Mouse (Mus musculus): ENCODE results near the gene Myl4. TPM values are rescaled to one million over a fixed set of nuclear protein-coding genes. Genes with fewer than 3 reads are reported as not detected.

The Myl4 gene
- polyA plus RNA-seq, 1 experiment from 2014 or later = 80.4 TPM

DNA sequence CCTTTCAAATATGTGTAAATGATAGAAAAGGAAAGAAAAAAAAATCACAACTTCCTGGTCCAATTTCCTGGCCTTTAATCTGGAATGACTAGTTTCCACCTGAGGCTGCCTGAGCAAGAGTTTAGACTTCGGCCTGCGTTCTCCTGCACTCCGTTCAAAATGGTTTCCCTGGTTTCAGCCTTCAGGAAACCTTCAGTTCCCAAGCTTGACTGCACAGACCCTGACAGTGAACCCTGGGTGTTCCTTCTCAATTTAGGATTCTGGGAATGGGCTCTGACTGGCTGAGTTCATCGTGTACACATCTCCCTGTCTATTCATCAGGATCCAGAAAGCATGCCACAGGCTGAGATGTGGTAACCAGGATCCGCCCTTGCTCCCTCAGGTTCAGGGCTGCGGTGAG, 53.7 kb downstream of the Myl4 start:
- Histone ChIP-seq H3K9ac (replicated peaks; ENCODE audit: low read depth) (no peak overlapping the region), H3K4me2 (replicated peaks; ENCODE audit: low read depth, low read length) (no peak overlapping the region), H3K27me3 (replicated peaks; ENCODE audit: insufficient read depth, low read length) (no peaks in the 10 kb centered on the region), H3K4me3 (ENCODE audit: low read depth, low read length) (no peak overlapping the region), H3K4me1 (ENCODE audit: insufficient read depth, low read depth, low read length) (no peaks in the 10 kb centered on the region), H3K36me3 (ENCODE audit: insufficient read depth, low read length) (no peaks in the 10 kb centered on the region), H3K9me3 (ENCODE audit: low read length) (no peaks in the 10 kb centered on the region), H3K27ac (ENCODE audit: low read length) (no peak overlapping the region)
- TF ChIP-seq EP300 (IDR thresholded peaks at IDR 0.05) = no peak
- TF ChIP-seq CTCF (IDR thresholded peaks at IDR 0.05) = no peak
- WGBS = 59% methylated on average over 6 of the region's 6 CpGs
- ATAC-seq (no peak), DNase-seq (ENCODE audit: low spot score) (no peak)

DNA sequence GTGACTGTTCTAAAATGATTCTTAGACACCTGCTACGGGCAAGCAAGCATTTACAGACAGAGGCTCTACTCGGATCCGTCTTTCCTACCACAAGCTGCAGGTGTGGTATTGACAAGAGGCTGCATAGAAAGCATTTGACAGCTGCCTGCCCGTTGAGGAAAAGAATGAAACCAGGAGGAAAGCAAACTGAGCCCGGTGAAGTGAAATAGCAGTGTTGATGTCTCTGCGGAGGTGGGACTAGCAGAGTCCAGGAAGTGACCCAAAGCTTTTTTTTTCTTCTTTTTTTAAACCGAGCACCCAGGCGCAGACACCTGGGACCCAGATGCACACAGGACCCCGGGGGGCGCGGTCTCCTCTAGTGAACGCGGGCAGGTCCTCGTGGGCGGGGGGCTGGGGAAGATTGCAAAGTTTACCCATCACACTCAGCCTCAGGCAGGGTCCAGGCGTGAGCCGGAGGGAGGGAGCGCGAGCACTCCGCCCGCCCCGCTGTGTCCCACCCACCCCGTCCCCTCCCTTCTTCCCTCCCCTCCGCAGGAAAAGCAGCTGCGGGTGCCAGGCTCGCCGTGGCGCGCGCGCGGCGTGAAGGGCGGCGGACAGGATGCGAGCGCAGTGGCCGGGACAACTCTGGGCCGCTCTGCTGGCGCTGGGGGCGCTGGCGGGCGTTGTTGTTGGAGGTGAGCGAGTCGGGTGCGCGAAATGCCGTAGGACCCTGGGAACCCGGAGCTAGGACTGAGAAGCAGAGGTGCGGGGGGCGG, 57.2 kb downstream of the Myl4 start, which contains the start of gene Itgb3:
TSS of gene Itgb3 (plus strand) at position 510 of the 755 bp plus-strand sequence.
- Histone ChIP-seq H3K4me1 (ENCODE audit: insufficient read depth, low read depth, low read length) (no peaks in the 10 kb centered on the region), H3K4me2 (replicated peaks; ENCODE audit: low read depth, low read length) (peak within 1 kb of the TSS; percentile 82), H3K9ac (replicated peaks; ENCODE audit: low read depth) (peak within 1 kb of the TSS; percentile 32; the same call in 1 of the 2 replicates), H3K27me3 (replicated peaks; ENCODE audit: insufficient read depth, low read length) (no peaks in the 10 kb centered on the region), H3K9me3 (ENCODE audit: low read length) (no peaks in the 10 kb centered on the region), H3K4me3 (ENCODE audit: low read depth, low read length) (peak within 1 kb of the TSS; percentile 41), H3K27ac (ENCODE audit: low read length) (0 out of 2 replicates have a peak within 1 kb of the TSS, but pooled peaks have one; percentile 1), H3K36me3 (ENCODE audit: insufficient read depth, low read length) (no peaks in the 10 kb centered on the region)
- peak; percentile 86 for DNase-seq (ENCODE audit: low spot score)
- under 1% methylated on average over 47 of the region's 51 CpGs for WGBS
- TF ChIP-seq CTCF (IDR thresholded peaks at IDR 0.05) = peak; percentile 75
- TF ChIP-seq EP300 (IDR thresholded peaks at IDR 0.05) = no peak
- ATAC-seq = peak; percentile 93

DNA sequence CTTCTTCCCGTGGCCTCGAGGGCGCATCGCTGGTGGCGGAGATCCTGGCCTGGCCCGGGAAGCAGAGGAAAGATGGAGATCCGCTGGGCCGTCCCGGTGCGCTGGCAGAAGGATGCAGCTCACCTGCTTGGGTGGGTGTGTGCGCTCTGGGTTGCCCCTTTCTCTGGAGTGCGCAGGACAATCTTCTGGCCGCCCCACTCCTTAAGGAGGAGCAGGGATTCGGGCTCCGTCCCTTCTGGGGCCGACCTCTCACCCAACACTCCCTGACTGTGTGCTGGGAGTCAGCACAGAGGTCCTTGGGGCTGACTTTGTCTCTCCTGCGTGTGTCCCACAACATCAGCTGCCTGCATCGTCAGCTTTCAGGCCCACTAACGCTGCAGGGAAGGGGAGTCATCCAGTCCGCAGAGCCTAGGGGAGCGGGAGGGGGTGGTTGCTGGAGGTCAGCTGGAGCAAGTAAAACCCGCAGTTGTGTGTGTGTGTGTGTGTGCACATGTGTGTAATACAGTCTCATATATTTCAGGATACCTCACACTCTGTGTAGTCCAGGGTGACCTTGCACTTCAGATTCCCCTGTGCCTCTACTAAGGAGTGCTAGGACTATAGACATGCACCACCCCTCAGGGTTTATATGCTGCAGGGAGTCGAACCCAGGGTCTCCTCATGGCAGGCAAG, 57.9 kb downstream of the Myl4 start:
- peak overlapping the region; percentile 82 for H3K4me2 ChIP-seq (replicated peaks; ENCODE audit: low read depth, low read length)
- WGBS = 9% methylated on average over 19 of the region's 23 CpGs
- H3K4me3 ChIP-seq (ENCODE audit: low read depth, low read length) = peak overlapping the region; percentile 41
- no peaks in the 10 kb centered on the region for H3K4me1 ChIP-seq (ENCODE audit: insufficient read depth, low read depth, low read length)
- TF ChIP-seq EP300 (IDR thresholded peaks at IDR 0.05) (no peak), CTCF (IDR thresholded peaks at IDR 0.05) (no peak)
- H3K27ac ChIP-seq (ENCODE audit: low read length) = no peak overlapping the region
- H3K9me3 ChIP-seq (ENCODE audit: low read length) = no peaks in the 10 kb centered on the region
- no peaks in the 10 kb centered on the region for H3K36me3 ChIP-seq (ENCODE audit: insufficient read depth, low read length)
- peak overlapping the region; percentile 32; the same call in 1 of the 2 replicates for H3K9ac ChIP-seq (replicated peaks; ENCODE audit: low read depth)
- DNase-seq (ENCODE audit: low spot score) = no peak
- ATAC-seq = peak; percentile 11
- H3K27me3 ChIP-seq (replicated peaks; ENCODE audit: insufficient read depth, low read length) = no peaks in the 10 kb centered on the region

DNA sequence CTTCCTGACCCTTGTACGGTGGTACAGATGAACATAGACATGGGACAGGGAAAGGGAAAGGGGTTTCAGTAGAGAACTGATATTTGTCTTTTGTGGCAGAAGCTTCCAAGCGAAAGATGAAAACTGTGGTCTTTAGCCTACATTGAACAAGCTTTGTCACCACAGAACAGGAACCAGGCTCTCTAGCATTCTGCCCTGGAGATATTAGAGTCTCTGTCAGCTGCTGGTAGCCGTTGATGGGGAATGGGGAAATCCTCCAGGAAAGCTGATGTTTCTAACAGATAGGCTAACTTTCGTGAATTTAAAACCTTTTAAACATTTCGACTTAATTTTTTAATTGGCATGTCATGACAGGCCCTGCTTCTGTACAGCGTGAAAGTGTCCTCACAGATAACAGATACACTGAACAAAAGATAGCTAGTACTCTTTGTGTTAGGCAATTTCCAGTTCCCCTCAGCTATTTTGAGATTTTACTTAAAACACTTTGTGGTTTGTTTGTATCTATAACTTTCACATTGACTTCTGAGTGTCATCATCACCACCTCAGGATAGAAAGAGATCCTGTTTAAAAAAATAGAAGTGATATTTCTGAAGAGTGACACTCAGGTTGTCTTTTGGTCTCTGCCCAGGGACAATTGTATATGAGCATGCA, 58.7 kb downstream of the Myl4 start:
- peak overlapping the region; percentile 82; the same call in 1 of the 2 replicates for H3K4me2 ChIP-seq (replicated peaks; ENCODE audit: low read depth, low read length)
- H3K27ac ChIP-seq (ENCODE audit: low read length) = no peak overlapping the region
- no peak overlapping the region for H3K4me3 ChIP-seq (ENCODE audit: low read depth, low read length)
- no peak overlapping the region for H3K9ac ChIP-seq (replicated peaks; ENCODE audit: low read depth)
- no peaks in the 10 kb centered on the region for H3K4me1 ChIP-seq (ENCODE audit: insufficient read depth, low read depth, low read length)
- no peaks in the 10 kb centered on the region for H3K36me3 ChIP-seq (ENCODE audit: insufficient read depth, low read length)
- no peaks in the 10 kb centered on the region for H3K27me3 ChIP-seq (replicated peaks; ENCODE audit: insufficient read depth, low read length)
- no peaks in the 10 kb centered on the region for H3K9me3 ChIP-seq (ENCODE audit: low read length)
- 76% methylated on average over 6 of the region's 6 CpGs for WGBS
- no peak for DNase-seq (ENCODE audit: low spot score)
- TF ChIP-seq EP300 (IDR thresholded peaks at IDR 0.05) = no peak
- TF ChIP-seq CTCF (IDR thresholded peaks at IDR 0.05) = no peak
- no peak for ATAC-seq

DNA sequence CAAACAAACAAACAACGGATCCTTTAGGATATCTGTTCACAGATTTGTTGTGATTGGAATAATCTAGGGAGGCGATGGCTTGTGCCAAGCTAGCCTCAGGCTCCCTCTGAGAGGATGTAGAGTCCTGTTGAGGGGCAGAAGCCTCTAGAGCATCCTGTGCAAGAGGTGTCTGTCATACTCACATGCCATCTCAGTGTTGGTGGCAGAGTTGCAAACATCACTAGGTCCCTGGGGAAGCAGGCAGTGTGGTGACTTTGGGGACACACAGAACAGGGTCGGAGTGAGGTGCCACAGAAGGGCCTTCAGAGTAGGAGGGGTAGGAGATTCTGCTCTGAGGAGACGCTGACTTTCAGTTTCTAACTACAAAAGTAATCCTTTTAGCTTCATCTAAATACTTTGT, 59.3 kb downstream of the Myl4 start:
- DNase-seq (ENCODE audit: low spot score) (no peak), ATAC-seq (no peak)
- Histone ChIP-seq H3K4me2 (replicated peaks; ENCODE audit: low read depth, low read length) (no peak overlapping the region), H3K9ac (replicated peaks; ENCODE audit: low read depth) (no peak overlapping the region), H3K9me3 (ENCODE audit: low read length) (no peaks in the 10 kb centered on the region), H3K27me3 (replicated peaks; ENCODE audit: insufficient read depth, low read length) (no peaks in the 10 kb centered on the region), H3K36me3 (ENCODE audit: insufficient read depth, low read length) (no peaks in the 10 kb centered on the region), H3K4me1 (ENCODE audit: insufficient read depth, low read depth, low read length) (no peaks in the 10 kb centered on the region), H3K4me3 (ENCODE audit: low read depth, low read length) (no peak overlapping the region), H3K27ac (ENCODE audit: low read length) (no peak overlapping the region)
- TF ChIP-seq CTCF (IDR thresholded peaks at IDR 0.05) (no peak), EP300 (IDR thresholded peaks at IDR 0.05) (no peak)
- 62% methylated on average over 4 of the region's 4 CpGs for WGBS

DNA sequence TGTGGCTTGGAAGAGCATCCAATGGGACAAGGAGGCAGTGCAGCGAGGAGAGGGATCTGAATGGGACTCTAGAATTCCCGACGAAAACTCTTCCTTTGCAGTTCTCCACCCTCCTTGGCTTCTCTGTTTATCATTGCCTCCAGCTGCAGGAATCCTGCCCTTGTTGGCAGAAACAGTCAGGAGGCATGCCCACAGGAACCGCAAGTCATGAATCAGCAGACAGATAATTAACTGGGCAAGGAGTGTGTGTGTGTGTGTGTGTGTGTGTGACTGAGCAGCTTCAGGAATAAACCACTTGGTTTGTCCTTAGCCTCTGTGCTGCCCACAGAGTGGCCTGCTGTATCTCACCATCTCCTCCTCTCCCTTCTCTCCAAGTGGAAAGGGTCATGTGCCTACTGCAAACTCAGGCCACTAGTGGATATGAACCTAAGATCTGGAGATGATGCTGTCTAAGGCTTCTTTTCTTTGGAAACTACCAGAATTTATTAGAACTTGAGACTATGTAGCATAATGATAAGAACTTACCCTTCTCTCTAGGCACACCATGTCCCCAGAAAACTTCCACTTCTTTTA, 61.2 kb downstream of the Myl4 start:
- Histone ChIP-seq H3K4me3 (ENCODE audit: low read depth, low read length) (no peak overlapping the region), H3K27ac (ENCODE audit: low read length) (no peak overlapping the region), H3K27me3 (replicated peaks; ENCODE audit: insufficient read depth, low read length) (no peaks in the 10 kb centered on the region), H3K4me2 (replicated peaks; ENCODE audit: low read depth, low read length) (no peak overlapping the region), H3K9ac (replicated peaks; ENCODE audit: low read depth) (no peak overlapping the region), H3K36me3 (ENCODE audit: insufficient read depth, low read length) (no peaks in the 10 kb centered on the region), H3K4me1 (ENCODE audit: insufficient read depth, low read depth, low read length) (no peaks in the 10 kb centered on the region), H3K9me3 (ENCODE audit: low read length) (no peaks in the 10 kb centered on the region)
- DNase-seq (ENCODE audit: low spot score) (no peak), ATAC-seq (no peak)
- TF ChIP-seq CTCF (IDR thresholded peaks at IDR 0.05) = no peak
- peak; percentile 32; the same call in 1 of the 2 replicates for TF ChIP-seq EP300 (IDR thresholded peaks at IDR 0.05)
- 12% methylated on average over 4 of the region's 4 CpGs for WGBS
